Mouse (Mus musculus): Measurements from ENCODE around the gene Lrrc55.

The Lrrc55 gene

DNA sequence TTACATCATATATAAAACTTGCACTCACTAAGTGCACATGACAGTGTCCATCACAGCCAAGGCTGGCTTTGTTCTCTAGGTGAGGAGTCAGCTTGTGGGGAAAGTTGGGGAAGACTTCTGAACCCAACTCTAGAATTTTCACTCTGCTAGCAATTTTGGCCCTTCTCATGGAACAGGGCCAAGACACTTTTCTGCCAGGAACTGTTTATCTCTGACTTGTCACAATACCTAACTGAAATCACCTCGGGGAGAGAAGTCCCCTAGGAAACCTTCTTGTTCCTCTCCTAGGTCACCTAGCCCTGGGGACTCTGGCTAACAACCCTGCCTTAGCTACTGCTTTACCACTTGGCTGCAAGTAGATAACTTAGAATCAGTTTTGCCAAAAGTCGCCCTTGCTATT lies 64.8 kb downstream of the Lrrc55 start:
- DNase-seq (ENCODE audit: low spot score in 2 of 2), result no peak

DNA sequence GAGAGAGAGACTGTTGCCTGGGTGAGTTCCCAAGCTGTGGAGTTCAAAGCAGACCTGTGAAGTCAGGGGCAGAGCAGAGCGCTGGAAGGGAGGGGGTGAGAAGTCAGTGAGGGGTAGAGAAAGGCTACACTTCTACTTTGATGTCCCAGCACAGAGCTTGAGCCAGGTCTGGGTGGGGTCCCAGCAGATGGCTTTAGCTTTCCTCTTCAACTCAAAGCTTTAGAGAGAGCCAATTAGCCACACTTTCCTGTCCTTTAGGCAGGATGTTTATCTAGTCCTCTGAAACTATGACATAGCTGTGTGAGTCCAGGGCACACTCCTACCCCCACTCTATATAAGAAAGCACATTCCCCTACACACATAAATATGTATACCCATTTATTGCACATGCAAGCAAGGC lies 65.3 kb downstream of the Lrrc55 start:
- DNase-seq (ENCODE audit: low spot score in 2 of 2), result no peak

DNA sequence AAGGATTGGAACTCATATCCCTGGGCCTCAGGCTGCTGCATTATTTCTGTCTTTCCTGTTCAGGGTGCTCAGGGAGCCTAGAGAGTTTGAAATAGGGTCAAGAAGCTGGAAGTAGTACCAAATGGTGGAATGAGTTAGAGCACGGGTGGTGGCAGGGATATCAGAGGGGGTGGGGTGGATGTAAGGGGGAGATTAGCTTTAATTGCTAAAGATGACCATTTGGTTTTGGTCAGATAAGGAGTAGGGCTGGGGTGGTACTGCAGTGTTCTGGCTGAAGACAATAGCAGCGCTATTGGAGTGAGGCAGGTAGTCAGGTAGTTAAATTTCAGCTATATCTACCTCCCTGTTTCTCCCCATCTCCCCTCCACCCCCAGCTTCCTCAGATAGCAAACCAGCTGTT lies 65.8 kb downstream of the Lrrc55 start:
- no peak for DNase-seq (ENCODE audit: low spot score in 2 of 2)

DNA sequence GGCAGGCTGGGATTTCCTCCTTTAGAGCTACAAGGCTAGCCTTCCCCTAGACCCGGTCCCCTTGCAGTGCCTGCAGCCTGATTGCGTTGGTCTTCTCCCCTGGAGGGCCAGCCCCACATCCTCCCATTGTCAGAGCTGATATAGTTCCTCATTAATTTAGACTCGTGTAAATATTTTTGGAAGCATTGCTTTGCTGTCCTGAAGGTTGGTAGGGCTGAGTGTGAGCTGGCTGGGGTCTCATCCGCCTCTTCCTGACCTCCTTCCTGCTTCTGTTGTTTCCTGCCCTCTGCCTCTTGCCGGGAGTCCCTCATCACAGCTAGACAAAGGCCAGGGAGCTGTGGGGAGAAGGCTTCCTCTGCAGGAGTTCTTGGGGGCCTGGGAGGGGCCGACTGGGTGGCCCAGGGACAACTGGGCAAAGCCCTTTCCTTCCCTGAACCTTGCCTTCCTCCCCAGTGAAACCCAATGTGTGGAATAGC lies 67.5 kb downstream of the Lrrc55 start:
- DNase-seq (ENCODE audit: low spot score in 2 of 2), result no peak

DNA sequence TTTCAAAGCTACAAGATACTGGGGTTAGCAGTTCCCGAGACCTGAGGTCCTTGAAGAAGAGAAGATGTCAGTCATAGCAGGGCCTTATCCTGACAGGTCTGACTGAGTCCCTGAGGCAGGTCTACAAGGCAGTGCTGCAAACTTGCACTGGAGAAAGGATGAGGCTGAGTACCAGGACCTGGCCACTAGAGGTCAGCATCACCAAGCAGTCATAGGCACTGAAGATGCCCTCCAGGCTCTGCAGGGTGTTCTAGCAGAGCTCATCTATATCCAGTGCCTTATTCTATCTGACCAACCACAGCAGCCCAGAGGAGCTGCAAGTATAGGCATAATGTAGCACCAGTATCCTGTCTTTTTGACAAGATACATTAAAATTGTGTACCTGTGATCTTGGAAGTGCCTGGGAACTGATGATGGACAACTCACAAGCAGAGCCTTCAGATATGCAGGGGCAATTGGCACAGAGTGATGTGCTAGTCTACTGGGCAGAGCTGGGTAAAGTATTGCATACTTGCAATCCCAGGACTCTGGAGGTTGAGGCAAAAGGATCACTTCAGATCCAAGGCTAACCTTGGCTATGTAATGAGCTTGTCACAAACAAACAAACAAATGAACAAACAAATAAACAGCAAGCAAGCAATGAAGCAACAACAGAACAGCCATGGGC lies 73.0 kb downstream of the Lrrc55 start:
- DNase-seq (ENCODE audit: low spot score in 2 of 2), result peak in 1 of 2 experiments; percentile 69

DNA sequence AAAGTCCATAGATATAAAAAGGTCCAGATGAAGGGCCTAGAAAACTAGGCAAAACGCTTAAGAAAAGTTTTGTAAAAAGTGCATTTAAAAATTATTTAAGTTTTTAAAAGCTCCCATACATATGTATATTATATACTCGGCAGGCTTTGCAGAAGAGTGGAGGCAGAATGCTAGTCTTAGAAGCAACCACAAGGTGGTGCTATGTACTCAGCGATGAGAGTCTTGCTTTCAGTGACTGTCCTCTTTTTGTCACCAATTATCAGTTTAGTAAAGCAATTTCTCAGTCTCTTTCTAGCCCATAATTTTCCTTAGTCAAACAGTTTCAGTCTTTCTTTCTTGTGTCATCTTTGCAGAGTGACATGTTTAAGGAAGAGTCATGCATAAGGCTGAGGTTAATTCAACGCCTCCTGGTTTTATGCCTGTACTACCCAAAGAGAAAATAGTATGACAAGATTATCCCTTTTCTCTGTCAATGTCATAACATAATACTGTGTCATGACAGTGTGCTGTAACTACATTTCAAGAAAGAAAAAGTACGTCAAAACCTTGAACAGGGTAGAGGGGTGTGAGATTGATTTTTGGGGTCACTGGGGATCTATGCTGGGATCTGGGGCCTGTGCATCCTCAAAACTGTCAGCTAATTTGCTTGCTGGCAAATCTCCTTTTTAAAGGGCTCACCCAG lies 73.7 kb downstream of the Lrrc55 start:
- DNase-seq (ENCODE audit: low spot score in 2 of 2), result no peak

All from urinary bladder, postnatal 4 days (tissue).